Mouse (Mus musculus): ENCODE results near the gene Rufy1.

DNA sequence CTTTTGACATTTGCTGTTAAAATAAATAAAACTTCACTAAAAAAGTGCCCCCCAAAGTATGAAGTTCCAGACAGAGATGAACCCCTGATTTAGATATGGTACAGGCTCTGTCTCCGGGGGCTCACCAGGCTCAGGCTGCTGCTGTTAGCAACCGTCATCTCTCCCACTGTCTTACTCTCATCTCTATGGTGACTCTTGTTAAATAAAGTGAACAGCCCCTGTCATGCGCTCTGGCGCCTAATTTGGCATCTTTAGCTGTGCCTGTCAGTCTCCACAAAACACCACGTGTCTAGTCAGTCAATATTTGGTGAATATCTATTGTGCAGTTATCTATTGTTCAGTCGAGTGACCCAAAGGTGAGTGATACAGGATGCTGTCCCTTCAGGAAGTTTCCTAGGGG is 24.0 kb upstream of the Rufy1 start:
- TF ChIP-seq CTCF (conservative IDR thresholded peaks at IDR 0.05; ENCODE audit: low read length) = no peak
- no peak for TF ChIP-seq POU5F1 (IDR thresholded peaks at IDR 0.05; ENCODE audit: borderline replicate concordance, low read length)
- no peak for TF ChIP-seq NANOG (IDR thresholded peaks at IDR 0.05; ENCODE audit: borderline replicate concordance, low read length)
